Mouse (Mus musculus): ENCODE measurements around the gene Hamp. TPM values are rescaled to one million over a fixed set of nuclear protein-coding genes. Genes with fewer than 3 reads are reported as not detected.
"Not testable (repeated sequence)": the region's sequence is repeated elsewhere in the genome, so short reads cannot be mapped to it uniquely, and the experiment has no call there.

Hamp gene
- total and polyA plus RNA-seq, 3 experiments: not detected

DNA sequence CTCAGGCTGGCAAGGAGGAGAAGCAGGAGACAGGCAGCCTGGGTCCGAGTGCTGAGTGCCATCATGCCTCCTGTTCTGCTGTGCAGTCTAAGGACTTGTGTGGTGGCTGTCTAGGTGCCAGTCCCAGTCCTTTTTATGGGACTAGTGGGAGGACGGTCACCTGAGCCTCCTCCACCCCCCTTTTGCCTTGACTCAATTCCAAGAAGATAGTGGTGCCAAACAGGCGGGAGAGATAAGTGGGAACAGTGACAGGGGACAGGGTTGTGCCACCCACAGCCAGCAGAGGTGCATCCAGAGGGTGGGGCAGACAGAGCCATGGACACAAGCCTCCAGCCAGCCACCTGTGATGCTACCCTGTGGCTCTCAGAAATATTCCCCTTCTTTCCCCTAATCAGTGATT, 19.8 kb downstream of the Hamp start:
- Histone ChIP-seq H3K27me3 (ENCODE audit: insufficient read depth, low read length) (no peaks in the 10 kb centered on the region), H3K36me3 (replicated peaks) (no peaks in the 10 kb centered on the region), H3K4me1 (ENCODE audit: insufficient read depth, low read depth, low read length) (0 out of 2 replicates have a peak, but pooled peaks cover 3% of the 10 kb centered on the region), H3K4me3 (ENCODE audit: low read depth, low read length) (no peak overlapping the region), H3K9me3 (replicated peaks) (no peaks in the 10 kb centered on the region)
- ATAC-seq (ENCODE audit: extremely low read depth, insufficient number of reproducible peaks, low FRiP score, poor library complexity, severe bottlenecking) (no peak), DNase-seq (ENCODE audit: low spot score) (no peak)
- TF ChIP-seq GATA1 (IDR thresholded peaks at IDR 0.05; ENCODE audit: borderline replicate concordance, low read length) (no peak), TAL1 (conservative IDR thresholded peaks at IDR 0.05; ENCODE audit: low read depth, low read length) (no peak), POLR2AphosphoS5 (IDR thresholded peaks at IDR 0.05; ENCODE audit: insufficient replicate concordance, low read depth, low read length) (no peak), CTCF (IDR thresholded peaks at IDR 0.05; ENCODE audit: low read depth, low read length) (no peak)

- H3K27me3 ChIP-seq (ENCODE audit: insufficient read depth, low read length); DNase-seq (ENCODE audit: low spot score); H3K4me3 ChIP-seq (ENCODE audit: low read depth, low read length); H3K9me3 ChIP-seq (replicated peaks); H3K4me1 ChIP-seq (ENCODE audit: insufficient read depth, low read depth, low read length); ATAC-seq (ENCODE audit: extremely low read depth, insufficient number of reproducible peaks, low FRiP score, poor library complexity, severe bottlenecking); H3K36me3 ChIP-seq (replicated peaks): not testable (repeated sequence)
Measured at GRCm38 (mm10) chr7:30922490-30922889, 21.3 kb downstream of the Hamp start.

DNA sequence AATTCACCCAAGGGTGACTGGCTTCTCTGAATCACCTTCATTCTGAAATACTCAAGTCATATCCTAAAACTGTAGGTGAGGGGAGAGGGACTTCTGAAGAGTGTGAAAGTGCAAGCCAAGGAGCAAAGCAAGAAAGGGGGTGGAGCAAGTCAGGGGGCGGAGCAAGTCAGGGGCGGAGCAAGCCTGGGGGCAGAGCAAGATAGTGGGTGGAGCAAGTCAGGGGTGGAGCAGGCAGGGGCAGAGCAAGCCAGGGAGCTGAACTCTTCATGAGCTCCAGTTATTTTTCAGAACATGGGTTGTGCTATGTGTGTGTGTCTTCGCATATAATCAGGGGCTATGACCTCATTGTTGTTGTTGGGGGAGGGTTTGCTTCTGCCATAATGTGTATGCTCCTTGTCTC, 23.6 kb downstream of the Hamp start:
- Histone ChIP-seq H3K36me3 (replicated peaks) (no peaks in the 10 kb centered on the region), H3K4me3 (ENCODE audit: low read depth, low read length) (no peak overlapping the region), H3K9me3 (replicated peaks) (no peaks in the 10 kb centered on the region), H3K4me1 (ENCODE audit: insufficient read depth, low read depth, low read length) (0 out of 2 replicates have a peak, but pooled peaks cover 3% of the 10 kb centered on the region), H3K27me3 (ENCODE audit: insufficient read depth, low read length) (peaks cover 4% of the 10 kb centered on the region; the same call in 1 of the 2 replicates)
- no peak for DNase-seq (ENCODE audit: low spot score)
- peak; percentile 34 for ATAC-seq (ENCODE audit: extremely low read depth, insufficient number of reproducible peaks, low FRiP score, poor library complexity, severe bottlenecking)
- TF ChIP-seq GATA1 (IDR thresholded peaks at IDR 0.05; ENCODE audit: borderline replicate concordance, low read length): no peak
- TF ChIP-seq CTCF (IDR thresholded peaks at IDR 0.05; ENCODE audit: low read depth, low read length): no peak
- no peak for TF ChIP-seq GATA2 (IDR thresholded peaks at IDR 0.05; ENCODE audit: borderline replicate concordance, low read depth, low read length)
- TF ChIP-seq POLR2AphosphoS5 (IDR thresholded peaks at IDR 0.05; ENCODE audit: insufficient replicate concordance, low read depth, low read length): no peak
- no peak for TF ChIP-seq TAL1 (conservative IDR thresholded peaks at IDR 0.05; ENCODE audit: low read depth, low read length)

- no peak overlapping the region for H3K4me3 ChIP-seq (ENCODE audit: low read depth, low read length)
- 0 out of 2 replicates have a peak, but pooled peaks cover 3% of the 10 kb centered on the region for H3K4me1 ChIP-seq (ENCODE audit: insufficient read depth, low read depth, low read length)
- no peaks in the 10 kb centered on the region for H3K9me3 ChIP-seq (replicated peaks)
- ATAC-seq (ENCODE audit: extremely low read depth, insufficient number of reproducible peaks, low FRiP score, poor library complexity, severe bottlenecking) (no peak), DNase-seq (ENCODE audit: low spot score) (no peak)
- TF ChIP-seq GATA2 (IDR thresholded peaks at IDR 0.05; ENCODE audit: borderline replicate concordance, low read depth, low read length): no peak
- TF ChIP-seq CTCF (IDR thresholded peaks at IDR 0.05; ENCODE audit: low read depth, low read length): no peak
- no peak for TF ChIP-seq TAL1 (conservative IDR thresholded peaks at IDR 0.05; ENCODE audit: low read depth, low read length)
- TF ChIP-seq POLR2AphosphoS5 (IDR thresholded peaks at IDR 0.05; ENCODE audit: insufficient replicate concordance, low read depth, low read length): no peak
- no peak for TF ChIP-seq GATA1 (IDR thresholded peaks at IDR 0.05; ENCODE audit: borderline replicate concordance, low read length)
- no peaks in the 10 kb centered on the region for H3K36me3 ChIP-seq (replicated peaks)
- H3K27me3 ChIP-seq (ENCODE audit: insufficient read depth, low read length): peaks cover 4% of the 10 kb centered on the region; the same call in 1 of the 2 replicates
Measured at GRCm38 (mm10) chr7:30917219-30917618, 26.6 kb downstream of the Hamp start.

GRCm38 (mm10) chr7:30916713-30917112, 27.1 kb downstream of the Hamp start:
- no peaks in the 10 kb centered on the region for H3K9me3 ChIP-seq (replicated peaks)
- peaks cover 4% of the 10 kb centered on the region; the same call in 1 of the 2 replicates for H3K27me3 ChIP-seq (ENCODE audit: insufficient read depth, low read length)
- no peak for TF ChIP-seq CTCF (IDR thresholded peaks at IDR 0.05; ENCODE audit: low read depth, low read length)
- TF ChIP-seq GATA2 (IDR thresholded peaks at IDR 0.05; ENCODE audit: borderline replicate concordance, low read depth, low read length): no peak
- no peak for TF ChIP-seq POLR2AphosphoS5 (IDR thresholded peaks at IDR 0.05; ENCODE audit: insufficient replicate concordance, low read depth, low read length)
- TF ChIP-seq GATA1 (IDR thresholded peaks at IDR 0.05; ENCODE audit: borderline replicate concordance, low read length): no peak
- TF ChIP-seq TAL1 (conservative IDR thresholded peaks at IDR 0.05; ENCODE audit: low read depth, low read length): no peak
- H3K4me3 ChIP-seq (ENCODE audit: low read depth, low read length): no peak overlapping the region
- H3K4me1 ChIP-seq (ENCODE audit: insufficient read depth, low read depth, low read length): 0 out of 2 replicates have a peak, but pooled peaks cover 3% of the 10 kb centered on the region
- H3K36me3 ChIP-seq (replicated peaks): no peaks in the 10 kb centered on the region
- DNase-seq (ENCODE audit: low spot score) (no peak), ATAC-seq (ENCODE audit: extremely low read depth, insufficient number of reproducible peaks, low FRiP score, poor library complexity, severe bottlenecking) (no peak)

DNA sequence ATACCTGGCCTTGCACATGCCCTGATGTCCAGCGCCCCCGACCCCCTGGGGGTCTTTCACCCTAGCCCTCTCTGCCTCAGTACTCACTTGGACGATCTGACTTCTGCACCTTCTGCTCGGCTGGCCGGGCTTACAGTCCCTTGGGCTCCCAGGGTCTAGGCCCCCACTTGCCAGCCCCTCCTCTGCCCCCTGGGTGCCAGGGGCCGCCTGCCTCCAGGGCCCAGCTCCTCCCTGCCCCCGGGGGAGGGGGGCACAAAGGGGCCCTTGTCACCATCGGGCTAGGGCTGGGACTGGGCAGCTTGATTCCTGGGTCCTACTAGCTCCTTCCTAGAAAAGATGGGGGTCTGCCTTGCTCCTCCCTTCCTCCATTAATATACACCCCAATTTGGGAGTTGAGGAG, 29.1 kb downstream of the Hamp start, which contains the start of gene Mag:
Gene Mag (minus strand): TSS at position 142 of the 400 bp plus-strand sequence.
- no peak for TF ChIP-seq POLR2AphosphoS5 (IDR thresholded peaks at IDR 0.05; ENCODE audit: insufficient replicate concordance, low read depth, low read length)
- TF ChIP-seq GATA1 (IDR thresholded peaks at IDR 0.05; ENCODE audit: borderline replicate concordance, low read length): no peak
- TF ChIP-seq TAL1 (conservative IDR thresholded peaks at IDR 0.05; ENCODE audit: low read depth, low read length): no peak
- no peak for TF ChIP-seq CTCF (IDR thresholded peaks at IDR 0.05; ENCODE audit: low read depth, low read length)
- TF ChIP-seq GATA2 (IDR thresholded peaks at IDR 0.05; ENCODE audit: borderline replicate concordance, low read depth, low read length): no peak
- no peaks in the 10 kb centered on the region for H3K9me3 ChIP-seq (replicated peaks)
- no peak for DNase-seq (ENCODE audit: low spot score)
- no peaks in the 10 kb centered on the region for H3K4me1 ChIP-seq (ENCODE audit: insufficient read depth, low read depth, low read length)
- ATAC-seq (ENCODE audit: extremely low read depth, insufficient number of reproducible peaks, low FRiP score, poor library complexity, severe bottlenecking): no peak
- peaks cover 4% of the 10 kb centered on the region; the same call in 1 of the 2 replicates for H3K27me3 ChIP-seq (ENCODE audit: insufficient read depth, low read length)
- no peaks in the 10 kb centered on the region for H3K36me3 ChIP-seq (replicated peaks)
- H3K4me3 ChIP-seq (ENCODE audit: low read depth, low read length): no peak within 1 kb of the TSS

DNA sequence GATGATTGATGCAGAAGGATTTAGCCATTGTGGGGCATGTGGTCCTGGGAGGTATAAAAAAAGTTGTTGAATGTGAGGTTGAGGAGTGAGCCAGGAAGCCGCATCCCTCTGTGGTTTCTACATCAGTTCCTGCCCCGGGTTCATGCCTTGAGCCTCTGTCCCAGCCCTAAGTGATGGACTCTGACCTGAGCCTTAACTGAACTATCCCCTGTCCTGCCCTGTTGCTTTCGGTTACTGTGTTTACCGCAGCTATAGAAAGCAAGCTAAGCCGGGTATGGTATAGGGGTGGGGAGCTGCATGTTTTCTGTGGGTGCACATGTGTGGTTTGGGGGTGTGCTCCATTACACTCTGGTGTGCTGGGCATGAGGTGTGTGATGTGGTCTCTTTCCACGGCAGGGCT, 34.1 kb downstream of the Hamp start:
- no peaks in the 10 kb centered on the region for H3K4me1 ChIP-seq (ENCODE audit: insufficient read depth, low read depth, low read length)
- no peaks in the 10 kb centered on the region for H3K27me3 ChIP-seq (ENCODE audit: insufficient read depth, low read length)
- H3K4me3 ChIP-seq (ENCODE audit: low read depth, low read length): no peak overlapping the region

More for the DNA sequence above, 34.1 kb downstream of the Hamp start:
- no peaks in the 10 kb centered on the region for H3K9me3 ChIP-seq (replicated peaks)
- no peak for TF ChIP-seq GATA1 (IDR thresholded peaks at IDR 0.05; ENCODE audit: borderline replicate concordance, low read length)
- TF ChIP-seq POLR2AphosphoS5 (IDR thresholded peaks at IDR 0.05; ENCODE audit: insufficient replicate concordance, low read depth, low read length): no peak
- no peak for TF ChIP-seq GATA2 (IDR thresholded peaks at IDR 0.05; ENCODE audit: borderline replicate concordance, low read depth, low read length)
- TF ChIP-seq TAL1 (conservative IDR thresholded peaks at IDR 0.05; ENCODE audit: low read depth, low read length): no peak
- TF ChIP-seq CTCF (IDR thresholded peaks at IDR 0.05; ENCODE audit: low read depth, low read length): no peak
- no peak for ATAC-seq (ENCODE audit: extremely low read depth, insufficient number of reproducible peaks, low FRiP score, poor library complexity, severe bottlenecking)
- no peak for DNase-seq (ENCODE audit: low spot score)
- H3K36me3 ChIP-seq (replicated peaks): no peaks in the 10 kb centered on the region
